Mouse (Mus musculus): ENCODE results near the gene Gm10354. TPM values are rescaled to one million over a fixed set of nuclear protein-coding genes. Genes with fewer than 3 reads are reported as not detected.
"Not testable (repeated sequence)": the region's sequence is repeated elsewhere in the genome, so short reads cannot be mapped to it uniquely, and the experiment has no call there.

Gene Gm10354
- not detected for total RNA-seq (2021)

- DNase-seq (ENCODE audit: extremely low spot score in 1 of 2, low spot score in 1 of 2), result not testable (repeated sequence)
Measured at GRCm38 (mm10) chr5:14978835-14979234, at the start of gene Gm10354. Gm10354 (minus strand) TSS chr5:14978935.

GRCm38 (mm10) chr5:15024316-15024715 lies 45.6 kb upstream of the Gm10354 start:
- DNase-seq (ENCODE audit: extremely low spot score in 1 of 2, low spot score in 1 of 2), result not testable (repeated sequence)

GRCm38 (mm10) chr5:15020067-15020466 lies 41.3 kb upstream of the Gm10354 start:
- DNase-seq (ENCODE audit: extremely low spot score in 1 of 2, low spot score in 1 of 2), result not testable (repeated sequence)

GRCm38 (mm10) chr5:15010639-15011582 lies 32.2 kb upstream of the Gm10354 start:
- DNase-seq (ENCODE audit: extremely low spot score in 1 of 2, low spot score in 1 of 2), result not testable (repeated sequence)

GRCm38 (mm10) chr5:15006907-15007306 lies 28.2 kb upstream of the Gm10354 start:
- DNase-seq (ENCODE audit: extremely low spot score in 1 of 2, low spot score in 1 of 2), result not testable (repeated sequence)

GRCm38 (mm10) chr5:15006288-15006687 lies 27.6 kb upstream of the Gm10354 start:
- DNase-seq (ENCODE audit: extremely low spot score in 1 of 2, low spot score in 1 of 2), result not testable (repeated sequence)

GRCm38 (mm10) chr5:15005584-15005983 lies 26.8 kb upstream of the Gm10354 start:
- DNase-seq (ENCODE audit: extremely low spot score in 1 of 2, low spot score in 1 of 2), result not testable (repeated sequence)

GRCm38 (mm10) chr5:15004569-15005562 lies 26.1 kb upstream of the Gm10354 start:
- not testable (repeated sequence) for DNase-seq (ENCODE audit: extremely low spot score in 1 of 2, low spot score in 1 of 2)

GRCm38 (mm10) chr5:14998077-14998476 lies 19.3 kb upstream of the Gm10354 start:
- DNase-seq (ENCODE audit: extremely low spot score in 1 of 2, low spot score in 1 of 2), result not testable (repeated sequence)

- not testable (repeated sequence) for DNase-seq (ENCODE audit: extremely low spot score in 1 of 2, low spot score in 1 of 2)
Measured at GRCm38 (mm10) chr5:14997556-14997955, 18.8 kb upstream of the Gm10354 start.

GRCm38 (mm10) chr5:14996670-14997249 lies 18.0 kb upstream of the Gm10354 start:
- DNase-seq (ENCODE audit: extremely low spot score in 1 of 2, low spot score in 1 of 2), result not testable (repeated sequence)

- DNase-seq (ENCODE audit: extremely low spot score in 1 of 2, low spot score in 1 of 2), result not testable (repeated sequence)
Measured at GRCm38 (mm10) chr5:14994124-14994523, 15.4 kb upstream of the Gm10354 start.

GRCm38 (mm10) chr5:14990375-14991158 lies 11.8 kb upstream of the Gm10354 start:
- DNase-seq (ENCODE audit: extremely low spot score in 1 of 2, low spot score in 1 of 2), result not testable (repeated sequence)

- not testable (repeated sequence) for DNase-seq (ENCODE audit: extremely low spot score in 1 of 2, low spot score in 1 of 2)
Measured at GRCm38 (mm10) chr5:14986649-14987387, 8.1 kb upstream of the Gm10354 start.

- DNase-seq (ENCODE audit: extremely low spot score in 1 of 2, low spot score in 1 of 2), result not testable (repeated sequence)
Measured at GRCm38 (mm10) chr5:14977368-14977767, 1.4 kb downstream of the Gm10354 start.

- not testable (repeated sequence) for DNase-seq (ENCODE audit: extremely low spot score in 1 of 2, low spot score in 1 of 2)
Measured at GRCm38 (mm10) chr5:14975294-14975693, 3.4 kb downstream of the Gm10354 start.

GRCm38 (mm10) chr5:14972841-14973240 lies 5.9 kb downstream of the Gm10354 start:
- DNase-seq (ENCODE audit: extremely low spot score in 1 of 2, low spot score in 1 of 2), result not testable (repeated sequence)

- DNase-seq (ENCODE audit: extremely low spot score in 1 of 2, low spot score in 1 of 2), result not testable (repeated sequence)
Measured at GRCm38 (mm10) chr5:14963821-14964220, 14.9 kb downstream of the Gm10354 start.

- DNase-seq (ENCODE audit: extremely low spot score in 1 of 2, low spot score in 1 of 2), result not testable (repeated sequence)
Measured at GRCm38 (mm10) chr5:14961502-14961901, 17.2 kb downstream of the Gm10354 start.
